Mouse (Mus musculus) heart, embryonic 15.5 days (tissue): ENCODE data around the gene Olfr827. TPM values are rescaled to one million over a fixed set of nuclear protein-coding genes. Genes with fewer than 3 reads are reported as not detected.

ENCODE experiments used
- ATAC-seq: fragments of 200-750 bp; cut with Nextera tagmentation; replicated peaks from 2 replicates; pipeline ENCODE4 v1.8.0; 2017; ENCODE audit warnings: low read depth, moderate TSS enrichment; ENCODE audit not compliant: insufficient number of reproducible peaks, insufficient read depth, low FRiP score
- H3K27ac ChIP-seq: fragments of 300-500 bp; sonication (generic); 2 replicates; pipeline ENCODE4 v1.5.1; 2015; ENCODE audit warnings: mild to moderate bottlenecking, inconsistent platforms
- H3K27me3 ChIP-seq: fragments of 300-500 bp; sonication (generic); 2 replicates; pipeline ENCODE4 v1.6.1; 2015; ENCODE audit warnings: inconsistent platforms
- H3K36me3 ChIP-seq: fragments of 300-500 bp; sonication (generic); 2 replicates; pipeline ENCODE4 v1.6.1; 2015; ENCODE audit warnings: mild to moderate bottlenecking, inconsistent platforms
- H3K4me1 ChIP-seq: fragments of 300-500 bp; sonication (generic); replicated peaks from 2 replicates; pipeline ENCODE4 v1.6.1; 2015; ENCODE audit warnings: inconsistent platforms
- H3K4me2 ChIP-seq: fragments of 300-500 bp; sonication (generic); 2 replicates; pipeline ENCODE4 v1.6.1; 2015; ENCODE audit warnings: inconsistent platforms, mild to moderate bottlenecking, moderate library complexity
- H3K4me3 ChIP-seq: fragments of 300-500 bp; sonication (generic); 2 replicates; pipeline ENCODE4 v1.5.1; 2015; ENCODE audit warnings: mild to moderate bottlenecking, inconsistent platforms
- H3K9ac ChIP-seq: fragments of 300-500 bp; sonication (generic); 2 replicates; pipeline ENCODE4 v1.6.1; 2015; ENCODE audit warnings: mild to moderate bottlenecking, inconsistent platforms
- H3K9me3 ChIP-seq: fragments of 300-500 bp; sonication (generic); replicated peaks from 2 replicates; pipeline ENCODE4 v1.6.1; 2016; ENCODE audit warnings: inconsistent platforms
- WGBS: fragments of 180-500 bp; shearing (Covaris S2); methylation state at CpG from one replicate; pipeline ENCODE4 v1.1.7; 2015; ENCODE audit warnings: mixed read lengths; 5-methylcytosine and 5-hydroxymethylcytosine counted together
- polyA plus RNA-seq: library from polyadenylated mRNA; unstranded; fragments of >200 nt; fragmentation: Nextera tagmentation; extraction: Ambion mirVana; gene quantifications from 2 replicates; pipeline ENCODE4 v1.2.1, GENCODE M21; 2015

The Olfr827 gene
- polyA plus RNA-seq: not detected in 2 replicates

DNA sequence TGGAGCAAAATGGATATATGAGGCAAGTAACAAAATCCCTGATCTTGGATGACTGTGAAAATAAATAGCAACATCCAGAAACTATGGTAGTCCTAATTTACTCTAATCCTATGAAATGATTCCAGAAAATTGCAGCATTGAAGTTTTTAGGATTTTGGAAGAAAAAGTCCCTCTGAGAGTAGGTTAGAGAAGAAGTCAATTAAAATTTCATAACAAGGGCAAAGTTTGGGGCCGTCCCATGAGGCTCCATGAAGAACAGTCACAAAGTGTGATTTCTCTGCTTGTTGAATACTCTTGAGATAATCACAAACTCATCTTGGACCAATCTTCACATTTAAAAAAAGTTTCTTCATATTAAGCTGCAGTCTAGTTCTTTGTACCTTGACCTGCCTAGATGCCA, at the start of gene Olfr827:
Gene Olfr827 (minus strand): TSS at position 101 of the 400 bp plus-strand sequence.
- H3K27me3 ChIP-seq: no peaks in the 10 kb centered on the region
- no peaks in the 10 kb centered on the region for H3K36me3 ChIP-seq
- WGBS: 74% methylated on average over 1 of the region's 1 CpGs
- no peaks in the 10 kb centered on the region for H3K4me1 ChIP-seq
- H3K4me2 ChIP-seq: no peak within 1 kb of the TSS
- no peak for ATAC-seq
- no peaks in the 10 kb centered on the region for H3K9me3 ChIP-seq
- H3K27ac ChIP-seq: no peak within 1 kb of the TSS
- H3K9ac ChIP-seq: no peak within 1 kb of the TSS
- H3K4me3 ChIP-seq: no peak within 1 kb of the TSS

DNA sequence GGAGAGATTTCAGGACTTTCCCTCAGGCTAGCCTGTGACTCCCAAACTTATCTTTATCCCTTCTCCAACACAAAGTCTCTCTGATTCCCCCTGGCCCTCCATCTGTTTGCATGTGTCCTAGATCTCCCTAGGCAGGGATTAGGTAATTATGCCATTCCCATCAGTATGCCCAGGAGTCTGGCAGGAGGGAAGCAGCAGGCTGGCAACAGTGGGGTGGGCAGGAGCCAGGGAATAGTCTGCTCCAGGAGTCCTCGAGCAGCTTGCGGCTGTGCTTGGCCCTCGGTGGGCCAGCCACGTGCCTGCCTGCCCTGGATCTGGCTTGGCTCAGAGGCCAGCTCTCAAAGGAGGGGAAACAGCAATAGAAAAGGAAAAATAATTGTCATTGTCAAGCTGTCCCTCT, 49.0 kb upstream of the Olfr827 start:
- Histone ChIP-seq H3K4me3 (no peak overlapping the region), H3K9me3 (no peaks in the 10 kb centered on the region), H3K9ac (no peak overlapping the region), H3K4me1 (no peaks in the 10 kb centered on the region), H3K27me3 (no peaks in the 10 kb centered on the region), H3K27ac (no peak overlapping the region), H3K4me2 (no peak overlapping the region), H3K36me3 (no peaks in the 10 kb centered on the region)
- WGBS: 49% methylated on average over 4 of the region's 4 CpGs
- no peak for ATAC-seq

- Histone ChIP-seq H3K27ac (no peak overlapping the region), H3K4me1 (no peaks in the 10 kb centered on the region), H3K36me3 (no peaks in the 10 kb centered on the region), H3K9ac (no peak overlapping the region), H3K4me3 (no peak overlapping the region), H3K9me3 (no peaks in the 10 kb centered on the region), H3K4me2 (no peak overlapping the region), H3K27me3 (no peaks in the 10 kb centered on the region)
- ATAC-seq: no peak
- 65% methylated on average over 1 of the region's 1 CpGs for WGBS
Measured at GRCm38 (mm10) chr10:130259483-130259882, 45.3 kb upstream of the Olfr827 start.

GRCm38 (mm10) chr10:130244271-130244670, 30.1 kb upstream of the Olfr827 start:
- Histone ChIP-seq H3K4me3 (no peak overlapping the region), H3K36me3 (no peaks in the 10 kb centered on the region), H3K27me3 (no peaks in the 10 kb centered on the region), H3K9ac (no peak overlapping the region), H3K4me2 (no peak overlapping the region), H3K9me3 (no peaks in the 10 kb centered on the region), H3K27ac (no peak overlapping the region), H3K4me1 (no peaks in the 10 kb centered on the region)
- no peak for ATAC-seq
- 3% methylated on average over 2 of the region's 2 CpGs for WGBS

DNA sequence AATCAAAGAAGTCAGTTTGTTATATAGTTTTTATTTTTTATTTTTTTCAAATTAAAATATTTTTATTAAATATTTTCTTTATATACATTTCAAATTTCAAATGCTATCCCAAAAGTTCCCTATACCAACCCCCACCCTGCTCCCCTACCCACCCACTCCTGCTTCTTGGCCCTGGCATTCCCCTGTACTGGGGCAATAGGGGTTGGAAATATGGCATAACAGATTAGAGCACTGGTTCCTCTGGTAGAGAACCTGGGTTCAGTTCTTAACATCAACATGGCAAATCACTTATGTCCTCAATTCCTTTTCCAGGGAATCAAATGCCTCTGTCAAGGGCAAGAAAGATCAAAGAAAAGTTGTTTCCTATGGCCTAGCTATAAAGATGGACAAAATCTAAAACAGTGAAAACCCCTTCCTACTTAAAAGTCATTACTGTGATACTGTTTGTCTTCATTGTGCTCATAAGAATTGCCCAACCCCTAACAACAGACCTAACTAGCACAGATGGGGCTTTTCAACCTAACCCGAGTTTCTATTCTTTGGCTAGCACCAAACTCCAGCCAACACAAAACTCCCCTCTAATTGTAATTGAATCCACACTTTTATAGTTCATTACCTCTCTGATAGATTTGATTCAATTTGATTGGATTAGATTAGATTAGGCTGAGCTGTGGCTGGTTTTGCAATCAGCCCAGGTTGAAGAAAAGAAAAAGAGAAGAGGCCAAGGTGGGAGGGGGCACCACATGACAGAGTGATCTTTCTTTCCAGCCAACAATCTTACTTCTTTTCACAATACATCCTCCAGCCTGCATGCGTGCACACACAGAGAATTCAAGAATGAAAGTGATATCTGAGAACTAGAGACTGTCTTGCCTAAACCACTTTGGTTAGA, 24.4 kb upstream of the Olfr827 start:
- 63% methylated on average over 2 of the region's 2 CpGs for WGBS
- Histone ChIP-seq H3K4me3 (no peak overlapping the region), H3K9me3 (no peaks in the 10 kb centered on the region), H3K27me3 (no peaks in the 10 kb centered on the region), H3K36me3 (no peaks in the 10 kb centered on the region), H3K4me2 (no peak overlapping the region), H3K4me1 (no peaks in the 10 kb centered on the region), H3K27ac (no peak overlapping the region), H3K9ac (no peak overlapping the region)
- no peak for ATAC-seq

- Histone ChIP-seq H3K36me3 (no peaks in the 10 kb centered on the region), H3K27ac (no peak overlapping the region), H3K4me2 (no peak overlapping the region), H3K27me3 (no peaks in the 10 kb centered on the region), H3K9ac (no peak overlapping the region), H3K4me3 (no peak overlapping the region), H3K4me1 (no peaks in the 10 kb centered on the region), H3K9me3 (no peaks in the 10 kb centered on the region)
- no peak for ATAC-seq
- 39% methylated on average over 1 of the region's 1 CpGs for WGBS
Measured at GRCm38 (mm10) chr10:130234576-130234975, 20.4 kb upstream of the Olfr827 start.

GRCm38 (mm10) chr10:130232117-130232516, 17.9 kb upstream of the Olfr827 start:
- H3K4me3 ChIP-seq: no peak overlapping the region
- H3K27me3 ChIP-seq: no peaks in the 10 kb centered on the region
- H3K4me1 ChIP-seq: no peaks in the 10 kb centered on the region
- H3K9me3 ChIP-seq: no peaks in the 10 kb centered on the region
- ATAC-seq: no peak
- H3K4me2 ChIP-seq: no peak overlapping the region
- 68% methylated on average over 1 of the region's 1 CpGs for WGBS
- H3K27ac ChIP-seq: no peak overlapping the region
- no peak overlapping the region for H3K9ac ChIP-seq
- H3K36me3 ChIP-seq: no peaks in the 10 kb centered on the region

- Histone ChIP-seq H3K27me3 (no peaks in the 10 kb centered on the region), H3K9ac (no peak overlapping the region), H3K4me1 (no peaks in the 10 kb centered on the region), H3K36me3 (no peaks in the 10 kb centered on the region), H3K9me3 (no peaks in the 10 kb centered on the region), H3K4me3 (no peak overlapping the region), H3K27ac (no peak overlapping the region), H3K4me2 (no peak overlapping the region)
- 92% methylated on average over 5 of the region's 5 CpGs for WGBS
- no peak for ATAC-seq
Measured at GRCm38 (mm10) chr10:130229584-130229983, 15.4 kb upstream of the Olfr827 start.

GRCm38 (mm10) chr10:130228246-130228645, 14.0 kb upstream of the Olfr827 start:
- Histone ChIP-seq H3K4me2 (no peak overlapping the region), H3K9ac (no peak overlapping the region), H3K4me1 (no peaks in the 10 kb centered on the region), H3K36me3 (no peaks in the 10 kb centered on the region), H3K27me3 (no peaks in the 10 kb centered on the region), H3K4me3 (no peak overlapping the region), H3K27ac (no peak overlapping the region), H3K9me3 (no peaks in the 10 kb centered on the region)
- 0% methylated on average over 1 of the region's 1 CpGs for WGBS
- no peak for ATAC-seq

DNA sequence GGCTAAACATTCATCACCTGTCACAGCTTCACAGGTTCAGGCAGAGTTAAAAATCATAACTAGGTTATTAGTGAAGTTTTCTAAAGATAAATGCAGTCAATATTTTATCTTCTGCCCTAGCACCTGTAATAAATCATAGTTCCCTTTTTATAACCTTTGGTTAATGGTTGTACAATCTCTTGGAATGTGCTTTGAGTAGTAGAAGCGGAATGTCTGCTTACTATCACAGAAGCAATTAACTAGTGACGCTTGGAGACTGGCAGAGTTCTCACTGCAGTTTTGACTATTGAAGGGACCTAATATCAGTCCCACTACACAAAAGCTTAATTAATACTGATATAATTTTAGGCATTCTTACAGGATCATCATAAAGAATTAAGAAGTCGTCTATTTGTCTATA, 10.8 kb upstream of the Olfr827 start:
- H3K9me3 ChIP-seq: no peaks in the 10 kb centered on the region
- no peaks in the 10 kb centered on the region for H3K4me1 ChIP-seq
- H3K27ac ChIP-seq: no peak overlapping the region
- 52% methylated on average over 3 of the region's 3 CpGs for WGBS
- H3K4me2 ChIP-seq: no peak overlapping the region
- H3K4me3 ChIP-seq: no peak overlapping the region
- ATAC-seq: no peak
- H3K27me3 ChIP-seq: no peaks in the 10 kb centered on the region
- H3K36me3 ChIP-seq: no peaks in the 10 kb centered on the region
- H3K9ac ChIP-seq: no peak overlapping the region

GRCm38 (mm10) chr10:130184086-130184485, 30.1 kb downstream of the Olfr827 start, which contains the start of gene Olfr826:
TSS of gene Olfr826 (minus strand) at chr10:130184186.
- H3K4me3 ChIP-seq: no peak within 1 kb of the TSS
- WGBS: 57% methylated on average over 1 of the region's 1 CpGs
- no peak within 1 kb of the TSS for H3K9ac ChIP-seq
- H3K36me3 ChIP-seq: no peaks in the 10 kb centered on the region
- H3K9me3 ChIP-seq: no peaks in the 10 kb centered on the region
- no peak within 1 kb of the TSS for H3K4me2 ChIP-seq
- ATAC-seq: no peak
- no peak within 1 kb of the TSS for H3K27ac ChIP-seq
- H3K4me1 ChIP-seq: no peaks in the 10 kb centered on the region
- no peaks in the 10 kb centered on the region for H3K27me3 ChIP-seq

DNA sequence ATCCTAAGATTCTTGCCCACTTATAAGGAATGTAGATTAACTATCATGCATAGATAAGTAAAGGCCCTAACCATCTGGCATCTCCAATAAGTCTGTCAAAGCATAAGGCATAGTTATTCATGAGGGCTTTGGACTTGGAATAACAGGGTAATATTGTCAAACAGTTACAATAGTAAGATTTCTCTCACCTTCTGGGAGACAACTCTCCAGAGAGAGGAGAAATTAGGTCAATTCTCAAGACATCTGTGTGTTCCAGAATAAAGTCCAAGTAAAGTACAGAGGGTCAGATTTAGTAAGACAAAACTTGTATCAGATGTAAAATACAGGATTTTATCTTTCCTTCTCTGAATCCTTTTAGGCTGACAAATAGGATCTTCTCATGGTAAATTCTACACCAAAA, 47.5 kb downstream of the Olfr827 start, which contains the start of gene Olfr825:
Gene Olfr825 (minus strand): TSS at position 101 of the 400 bp plus-strand sequence.
- Histone ChIP-seq H3K4me3 (no peak within 1 kb of the TSS), H3K27ac (no peak within 1 kb of the TSS), H3K9me3 (no peaks in the 10 kb centered on the region), H3K27me3 (no peaks in the 10 kb centered on the region), H3K4me1 (no peaks in the 10 kb centered on the region), H3K4me2 (no peak within 1 kb of the TSS), H3K9ac (no peak within 1 kb of the TSS), H3K36me3 (no peaks in the 10 kb centered on the region)
- ATAC-seq: no peak
